Mouse (Mus musculus) heart, embryonic 16.5 days (tissue): Measurements from ENCODE around the gene Cish. TPM values are rescaled to one million over a fixed set of nuclear protein-coding genes. Genes with fewer than 3 reads are reported as not detected.

Experiments used
- ATAC-seq: fragments of 200-750 bp; cut with Nextera tagmentation; replicated peaks from 2 replicates; pipeline ENCODE4 v1.8.0; 2017; ENCODE audit warnings: moderate number of reproducible peaks; ENCODE audit not compliant: insufficient read depth, low FRiP score; ENCODE audit errors: extremely low read depth
- H3K27ac ChIP-seq: fragments of 300-500 bp; sonication (generic); 2 replicates; pipeline ENCODE4 v1.5.1; 2014; ENCODE audit warnings: mild to moderate bottlenecking, low read length, control low read depth, moderate library complexity
- H3K27me3 ChIP-seq: fragments of 300-500 bp; sonication (generic); 2 replicates; pipeline ENCODE4 v1.6.1; 2014; ENCODE audit warnings: low read length, mixed read lengths; ENCODE audit not compliant: control insufficient read depth, insufficient read depth
- H3K36me3 ChIP-seq: fragments of 300-500 bp; sonication (generic); 2 replicates; pipeline ENCODE4 v1.6.1; 2014; ENCODE audit not compliant: control insufficient read depth, insufficient read depth
- H3K4me1 ChIP-seq: fragments of 300-500 bp; sonication (generic); 2 replicates; pipeline ENCODE4 v1.6.1; 2014; ENCODE audit warnings: low read length, mixed read lengths; ENCODE audit not compliant: control insufficient read depth, insufficient read depth
- H3K4me2 ChIP-seq: fragments of 300-500 bp; sonication (generic); 2 replicates; pipeline ENCODE4 v1.6.1; 2014; ENCODE audit warnings: low read depth, mild to moderate bottlenecking, control low read depth, low read length
- H3K4me3 ChIP-seq: fragments of 300-500 bp; sonication (generic); 2 replicates; pipeline ENCODE4 v1.5.1; 2014; ENCODE audit warnings: mild to moderate bottlenecking, control low read depth, low read length
- H3K9ac ChIP-seq: fragments of 300-500 bp; sonication (generic); 2 replicates; pipeline ENCODE4 v1.6.1; 2014; ENCODE audit warnings: low read length, control low read depth
- H3K9me3 ChIP-seq: fragments of 300-500 bp; sonication (generic); replicated peaks from 2 replicates; pipeline ENCODE4 v1.6.1; 2016; ENCODE audit warnings: low read length; ENCODE audit not compliant: control insufficient read depth
- WGBS: fragments of 180-500 bp; shearing (Covaris S2); extraction: QIAGEN DNeasy Blood & Tissue Kit; methylation state at CpG from one replicate; pipeline ENCODE4 v1.1.7; 2014; 5-methylcytosine and 5-hydroxymethylcytosine counted together
- polyA plus RNA-seq: library from polyadenylated mRNA; unstranded; fragments of >200 nt; fragmentation: Nextera tagmentation; extraction: Ambion mirVana; gene quantifications from 2 replicates; pipeline ENCODE4 v1.2.1, GENCODE M21; 2015

The Cish gene
- polyA plus RNA-seq, 1 experiment from 2014 or later, result 44.4 TPM

GRCm38 (mm10) chr9:107327879-107328620, 32.2 kb downstream of the Cish start:
- H3K36me3 ChIP-seq, result peaks cover 5% of the 10 kb centered on the region; the same call in 1 of the 2 replicates
- no peak overlapping the region for H3K4me3 ChIP-seq
- no peak for ATAC-seq
- peaks cover 21% of the 10 kb centered on the region for H3K4me1 ChIP-seq
- no peak overlapping the region for H3K9ac ChIP-seq
- 78% methylated on average over 16 of the region's 16 CpGs for WGBS
- no peaks in the 10 kb centered on the region for H3K9me3 ChIP-seq
- no peak overlapping the region for H3K27ac ChIP-seq
- no peak overlapping the region for H3K4me2 ChIP-seq
- no peaks in the 10 kb centered on the region for H3K27me3 ChIP-seq

DNA sequence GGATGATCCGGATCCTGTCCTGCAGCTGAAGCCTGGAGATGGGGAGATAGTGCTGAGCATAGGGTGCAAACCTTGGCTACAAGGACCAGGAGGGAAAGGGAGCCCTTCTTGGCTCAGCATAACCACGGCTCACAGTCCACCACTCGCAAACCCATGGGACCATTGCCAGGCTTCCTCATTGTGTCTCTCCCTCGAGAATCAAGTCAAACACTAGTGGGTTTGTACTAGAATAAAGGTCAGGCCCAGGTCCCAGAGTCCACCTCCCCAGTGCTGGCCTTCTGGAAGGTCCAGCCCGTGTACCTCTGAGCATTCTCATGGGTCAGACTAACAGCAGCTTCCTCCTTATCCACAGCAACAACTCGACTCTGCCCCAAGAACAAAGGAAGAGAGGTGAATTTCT, 35.0 kb downstream of the Cish start:
- H3K9ac ChIP-seq, result no peak overlapping the region
- H3K4me3 ChIP-seq, result no peak overlapping the region
- no peak for ATAC-seq
- no peaks in the 10 kb centered on the region for H3K27me3 ChIP-seq
- no peaks in the 10 kb centered on the region for H3K4me1 ChIP-seq
- no peaks in the 10 kb centered on the region for H3K9me3 ChIP-seq
- no peak overlapping the region for H3K4me2 ChIP-seq
- H3K27ac ChIP-seq, result no peak overlapping the region
- WGBS, result 78% methylated on average over 6 of the region's 6 CpGs
- H3K36me3 ChIP-seq, result peaks cover 5% of the 10 kb centered on the region; the same call in 1 of the 2 replicates

GRCm38 (mm10) chr9:107333686-107334085, 37.9 kb downstream of the Cish start:
- H3K36me3 ChIP-seq, result peaks cover 5% of the 10 kb centered on the region; the same call in 1 of the 2 replicates
- no peak for ATAC-seq
- no peak overlapping the region for H3K4me3 ChIP-seq
- 67% methylated on average over 2 of the region's 2 CpGs for WGBS
- H3K4me2 ChIP-seq, result no peak overlapping the region
- H3K27ac ChIP-seq, result no peak overlapping the region
- no peaks in the 10 kb centered on the region for H3K9me3 ChIP-seq
- peaks cover 11% of the 10 kb centered on the region for H3K4me1 ChIP-seq
- no peak overlapping the region for H3K9ac ChIP-seq
- H3K27me3 ChIP-seq, result no peaks in the 10 kb centered on the region

DNA sequence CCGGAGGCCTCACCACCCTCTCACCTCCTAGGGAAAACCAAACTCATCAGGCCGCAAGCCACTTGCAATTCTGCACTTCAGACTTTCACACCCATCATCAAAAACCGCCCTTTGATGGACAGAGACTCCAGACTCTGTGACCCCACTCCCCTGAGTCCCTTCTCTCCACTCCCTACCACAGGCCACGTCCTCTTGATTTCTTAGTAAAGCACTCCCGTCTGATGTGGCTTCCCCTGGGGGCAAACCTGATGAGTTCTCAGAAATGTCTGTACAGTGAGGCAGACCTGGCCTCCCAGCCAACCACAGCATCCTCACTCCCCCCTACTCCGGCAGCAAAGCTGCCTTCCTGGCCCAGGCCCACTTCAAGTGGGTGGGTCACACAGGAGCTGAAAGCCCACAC, 38.5 kb downstream of the Cish start:
- Histone ChIP-seq H3K27ac (no peak overlapping the region), H3K27me3 (no peaks in the 10 kb centered on the region), H3K36me3 (peaks cover 5% of the 10 kb centered on the region; the same call in 1 of the 2 replicates), H3K9me3 (no peaks in the 10 kb centered on the region), H3K9ac (no peak overlapping the region), H3K4me3 (no peak overlapping the region), H3K4me2 (no peak overlapping the region), H3K4me1 (peaks cover 14% of the 10 kb centered on the region)
- WGBS, result 72% methylated on average over 6 of the region's 6 CpGs
- no peak; the same call in 1 of the 2 replicates for ATAC-seq

DNA sequence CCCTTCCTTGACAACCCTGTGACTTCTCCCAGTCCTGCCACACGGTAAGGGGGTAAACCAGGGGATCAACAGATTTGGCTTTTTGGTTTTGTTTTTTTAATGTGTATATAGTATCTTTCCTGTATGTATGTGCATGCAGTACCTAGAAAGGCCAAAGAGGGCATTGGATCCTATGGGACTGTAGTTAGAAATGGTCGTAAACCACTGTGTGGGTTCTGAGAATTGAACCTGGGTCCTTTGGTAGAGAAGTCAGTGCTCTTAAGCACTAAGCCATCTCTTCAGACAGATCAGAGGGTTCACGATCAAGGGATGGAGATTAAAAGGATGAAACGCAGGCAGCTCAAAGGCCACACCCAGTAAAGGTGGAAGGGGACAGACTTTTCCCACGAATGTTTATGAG, 39.2 kb downstream of the Cish start:
- Histone ChIP-seq H3K9me3 (no peaks in the 10 kb centered on the region), H3K4me2 (no peak overlapping the region), H3K36me3 (peaks cover 5% of the 10 kb centered on the region; the same call in 1 of the 2 replicates), H3K27ac (no peak overlapping the region), H3K27me3 (no peaks in the 10 kb centered on the region), H3K9ac (no peak overlapping the region), H3K4me1 (peaks cover 17% of the 10 kb centered on the region), H3K4me3 (no peak overlapping the region)
- WGBS, result 77% methylated on average over 5 of the region's 5 CpGs
- ATAC-seq, result no peak

DNA sequence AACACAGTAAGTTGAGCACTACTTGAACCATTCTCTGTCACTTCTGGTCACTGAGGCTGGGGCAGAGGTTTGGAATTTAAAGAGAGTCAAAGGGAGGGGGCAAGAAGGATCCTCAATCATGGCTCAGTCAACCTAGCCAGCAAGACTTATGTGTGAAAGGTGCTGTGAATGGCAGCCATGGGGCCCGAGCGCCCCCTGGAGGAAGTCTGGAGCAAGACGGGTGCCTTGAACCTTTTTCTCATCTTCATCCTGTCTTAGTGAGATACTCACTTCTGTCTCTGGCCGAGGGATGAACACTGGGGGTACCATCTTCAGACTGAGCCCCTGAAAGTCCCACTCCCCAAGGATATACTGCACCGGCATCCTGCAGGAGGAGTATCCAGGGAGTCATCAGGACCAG, 40.1 kb downstream of the Cish start:
- ATAC-seq, result no peak
- WGBS, result 5% methylated on average over 5 of the region's 5 CpGs
- Histone ChIP-seq H3K36me3 (peaks cover 5% of the 10 kb centered on the region; the same call in 1 of the 2 replicates), H3K4me1 (peaks cover 19% of the 10 kb centered on the region), H3K4me2 (no peak overlapping the region), H3K27ac (no peak overlapping the region), H3K9me3 (no peaks in the 10 kb centered on the region), H3K9ac (no peak overlapping the region), H3K4me3 (no peak overlapping the region), H3K27me3 (no peaks in the 10 kb centered on the region)

GRCm38 (mm10) chr9:107336386-107336785, 40.6 kb downstream of the Cish start:
- WGBS, result 78% methylated on average over 6 of the region's 6 CpGs
- no peak overlapping the region for H3K27ac ChIP-seq
- no peak overlapping the region for H3K4me2 ChIP-seq
- 0 out of 2 replicates have a peak, but pooled peaks cover 3% of the 10 kb centered on the region for H3K27me3 ChIP-seq
- H3K9me3 ChIP-seq, result no peaks in the 10 kb centered on the region
- ATAC-seq, result no peak
- H3K9ac ChIP-seq, result no peak overlapping the region
- H3K4me3 ChIP-seq, result no peak overlapping the region
- peaks cover 5% of the 10 kb centered on the region; the same call in 1 of the 2 replicates for H3K36me3 ChIP-seq
- peaks cover 23% of the 10 kb centered on the region for H3K4me1 ChIP-seq

- Histone ChIP-seq H3K4me1 (peaks cover 23% of the 10 kb centered on the region), H3K9ac (peak within 1 kb of the TSS; percentile 84), H3K27me3 (peaks cover 7% of the 10 kb centered on the region), H3K27ac (peak within 1 kb of the TSS; percentile 60), H3K4me2 (peak within 1 kb of the TSS; percentile 90), H3K36me3 (no peaks in the 10 kb centered on the region), H3K9me3 (no peaks in the 10 kb centered on the region), H3K4me3 (peak within 1 kb of the TSS; percentile 67)
- 4% methylated on average over 30 of the region's 30 CpGs for WGBS
- ATAC-seq, result peak; percentile 64
Observed at GRCm38 (mm10) chr9:107338172-107338883, 42.5 kb downstream of the Cish start, which contains the start of gene Hemk1. TSS of gene Hemk1 (minus strand) at chr9:107338350.
